Mouse (Mus musculus): ENCODE results near the gene Aff2. TPM values are rescaled to one million over a fixed set of nuclear protein-coding genes. Genes with fewer than 3 reads are reported as not detected.

The Aff2 gene
- 1 to 10 TPM; 5.5 to 9.4 TPM for total RNA-seq (2021)
- long read RNA-seq, experiment 1, partial matches to known transcripts: 0 of 1 reads
- long read RNA-seq, experiment 1, other reads (novel, unspliced or antisense): 1 of 1 reads
- long read RNA-seq, experiment 2, partial matches to known transcripts: 0 of 1 reads
- long read RNA-seq, experiment 2, other reads (novel, unspliced or antisense): 1 of 1 reads

GRCm38 (mm10) chrX:69360238-69361054 is at the start of gene Aff2:
Gene Aff2 (plus strand): TSS chrX:69360294.
- no peak for DNase-seq (ENCODE audit: low spot score in 2 of 2)

GRCm38 (mm10) chrX:69337296-69337695 is 22.8 kb upstream of the Aff2 start:
- DNase-seq (ENCODE audit: low spot score in 2 of 2): no peak

GRCm38 (mm10) chrX:69355621-69356020 is 4.5 kb upstream of the Aff2 start:
- no peak for DNase-seq (ENCODE audit: low spot score in 2 of 2)

- DNase-seq (ENCODE audit: low spot score in 2 of 2): no peak
Measured at GRCm38 (mm10) chrX:69359360-69359759, 734 bp upstream of the Aff2 start.

- no peak for DNase-seq (ENCODE audit: low spot score in 2 of 2)
Measured at GRCm38 (mm10) chrX:69359885-69360237, 233 bp upstream of the Aff2 start.

GRCm38 (mm10) chrX:69361055-69361558 is 1.0 kb downstream of the Aff2 start:
- DNase-seq (ENCODE audit: low spot score in 2 of 2): no peak

GRCm38 (mm10) chrX:69364198-69364597 is 4.1 kb downstream of the Aff2 start:
- DNase-seq (ENCODE audit: low spot score in 2 of 2): no peak

GRCm38 (mm10) chrX:69373341-69373740 is 13.2 kb downstream of the Aff2 start:
- no peak for DNase-seq (ENCODE audit: low spot score in 2 of 2)

- no peak for DNase-seq (ENCODE audit: low spot score in 2 of 2)
Measured at GRCm38 (mm10) chrX:69389738-69390137, 29.6 kb downstream of the Aff2 start.

- no peak for DNase-seq (ENCODE audit: low spot score in 2 of 2)
Measured at GRCm38 (mm10) chrX:69415043-69415442, 54.9 kb downstream of the Aff2 start.

- no peak for DNase-seq (ENCODE audit: low spot score in 2 of 2)
Measured at GRCm38 (mm10) chrX:69438422-69438821, 78.3 kb downstream of the Aff2 start.

GRCm38 (mm10) chrX:69441937-69442336 is 81.8 kb downstream of the Aff2 start:
- DNase-seq (ENCODE audit: low spot score in 2 of 2): no peak

- no peak for DNase-seq (ENCODE audit: low spot score in 2 of 2)
Measured at GRCm38 (mm10) chrX:69460896-69461295, 100.8 kb downstream of the Aff2 start.

- DNase-seq (ENCODE audit: low spot score in 2 of 2): no peak
Measured at GRCm38 (mm10) chrX:69502061-69502460, 142.0 kb downstream of the Aff2 start.

- no peak for DNase-seq (ENCODE audit: low spot score in 2 of 2)
Measured at GRCm38 (mm10) chrX:69518040-69518575, 158.0 kb downstream of the Aff2 start.

- no peak for DNase-seq (ENCODE audit: low spot score in 2 of 2)
Measured at GRCm38 (mm10) chrX:69540811-69541210, 180.7 kb downstream of the Aff2 start.

GRCm38 (mm10) chrX:69579903-69580459 is 219.9 kb downstream of the Aff2 start:
- no peak for DNase-seq (ENCODE audit: low spot score in 2 of 2)

- no peak for DNase-seq (ENCODE audit: low spot score in 2 of 2)
Measured at GRCm38 (mm10) chrX:69608793-69609192, 248.7 kb downstream of the Aff2 start.

- no peak for DNase-seq (ENCODE audit: low spot score in 2 of 2)
Measured at GRCm38 (mm10) chrX:69663038-69663437, 302.9 kb downstream of the Aff2 start.

- DNase-seq (ENCODE audit: low spot score in 2 of 2): no peak
Measured at GRCm38 (mm10) chrX:69666145-69666677, 306.1 kb downstream of the Aff2 start.

GRCm38 (mm10) chrX:69675691-69676090 is 315.6 kb downstream of the Aff2 start:
- DNase-seq (ENCODE audit: low spot score in 2 of 2): no peak

- no peak for DNase-seq (ENCODE audit: low spot score in 2 of 2)
Measured at GRCm38 (mm10) chrX:69698840-69699239, 338.7 kb downstream of the Aff2 start.
